Mouse (Mus musculus) embryonic fibroblast, embryonic 13.5 days (primary cell): Measurements from ENCODE around the gene Krtap24-1. TPM values are rescaled to one million over a fixed set of nuclear protein-coding genes. Genes with fewer than 3 reads are reported as not detected.

ENCODE experiments used
- H3K27ac ChIP-seq: 2 replicates; pipeline ENCODE4 v1.5.1; 2012; ENCODE audit warnings: low read length, control low read depth, inconsistent platforms; ENCODE audit not compliant: insufficient read depth
- H3K4me1 ChIP-seq: 2 replicates; pipeline ENCODE4 v1.6.1; 2011; ENCODE audit warnings: low read length; ENCODE audit not compliant: control insufficient read depth, insufficient read depth
- H3K4me3 ChIP-seq: 2 replicates; pipeline ENCODE4 v1.5.1; 2011; ENCODE audit warnings: mild to moderate bottlenecking, control low read depth, low read length; ENCODE audit not compliant: insufficient read depth
- CTCF ChIP-seq: IDR thresholded peaks from 2 replicates; pipeline ENCODE4 v1.5.1; 2011; ENCODE audit warnings: mild to moderate bottlenecking, control low read depth, low read length, moderate library complexity, borderline replicate concordance; ENCODE audit not compliant: insufficient read depth
- POLR2A ChIP-seq: IDR thresholded peaks from 2 replicates; pipeline ENCODE4 v1.6.1; 2011; ENCODE audit warnings: low read depth, mild to moderate bottlenecking, control low read depth, low read length, moderate library complexity
- polyA plus RNA-seq: library from polyadenylated mRNA; stranded (reverse); fragments of >200 nt; gene quantifications from 2 replicates; pipeline ENCODE4 v1.2.4, GENCODE M21; 2011; ENCODE audit warnings: low read depth; ENCODE audit not compliant: missing spikeins, insufficient read length

The Krtap24-1 gene
- polyA plus RNA-seq, result not detected in 2 replicates

DNA sequence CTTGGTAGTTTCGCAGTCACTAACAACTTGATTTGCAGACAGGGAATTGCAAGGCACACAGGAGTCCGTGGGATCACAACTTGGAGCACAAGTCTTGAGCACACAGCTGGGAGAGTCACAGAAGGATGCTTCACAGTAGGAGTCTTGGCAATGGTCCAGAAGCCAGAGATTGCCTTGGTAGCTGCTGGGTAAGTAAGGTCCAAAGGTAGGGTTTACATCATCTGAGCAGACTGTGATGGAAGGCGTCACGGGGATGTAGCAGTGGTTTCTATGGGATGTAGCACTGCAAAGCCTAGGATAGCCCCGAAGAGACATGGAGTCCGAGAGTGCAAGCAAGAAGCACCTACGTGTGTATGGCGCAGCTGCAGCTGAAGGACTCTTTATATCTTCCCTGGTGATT is at the start of gene Krtap24-1:
Gene Krtap24-1 (minus strand): TSS at position 358 of the 400 bp plus-strand sequence.
- TF ChIP-seq CTCF (no peak), POLR2A (no peak)
- no peaks in the 10 kb centered on the region for H3K4me1 ChIP-seq

GRCm38 (mm10) chr16:88657426-88657825 is 45.3 kb upstream of the Krtap24-1 start:
- H3K27ac ChIP-seq, result no peak overlapping the region
- TF ChIP-seq POLR2A, result no peak
- peak; percentile 4; the same call in 1 of the 2 replicates for TF ChIP-seq CTCF
- no peak overlapping the region for H3K4me3 ChIP-seq
- H3K4me1 ChIP-seq, result no peaks in the 10 kb centered on the region

More for the DNA sequence above, at the start of gene Krtap24-1:
- no peak within 1 kb of the TSS for H3K4me3 ChIP-seq
- no peak within 1 kb of the TSS for H3K27ac ChIP-seq

- H3K27ac ChIP-seq, result no peak overlapping the region
- no peak overlapping the region for H3K4me3 ChIP-seq
- no peak for TF ChIP-seq CTCF
- TF ChIP-seq POLR2A, result no peak
- no peaks in the 10 kb centered on the region for H3K4me1 ChIP-seq
Observed at GRCm38 (mm10) chr16:88651952-88652351, 39.9 kb upstream of the Krtap24-1 start.

DNA sequence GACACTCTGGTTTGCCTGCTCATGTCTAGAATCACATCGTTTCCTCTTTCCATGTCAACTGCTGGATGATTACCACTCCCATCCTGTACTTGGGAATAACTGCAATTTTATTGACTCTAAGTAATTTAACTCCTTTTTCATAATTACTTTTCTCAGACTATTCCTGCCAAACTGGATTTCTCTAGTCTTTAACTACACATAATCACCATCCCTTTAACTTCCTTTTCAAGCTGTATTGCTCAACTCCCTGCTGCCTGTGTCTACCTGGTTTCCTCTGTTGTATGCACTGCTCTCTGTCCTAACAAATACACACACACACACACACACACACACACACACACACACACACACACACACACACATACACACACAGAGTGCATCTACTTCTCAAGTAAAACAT is 39.0 kb upstream of the Krtap24-1 start:
- no peaks in the 10 kb centered on the region for H3K4me1 ChIP-seq
- no peak overlapping the region for H3K4me3 ChIP-seq
- no peak overlapping the region for H3K27ac ChIP-seq
- TF ChIP-seq POLR2A (no peak), CTCF (no peak)

GRCm38 (mm10) chr16:88647358-88647846 is 35.3 kb upstream of the Krtap24-1 start, which contains the start of gene Krtap26-1:
Krtap26-1 (minus strand) TSS chr16:88647796.
- H3K27ac ChIP-seq, result no peak within 1 kb of the TSS
- TF ChIP-seq CTCF, result no peak
- TF ChIP-seq POLR2A, result no peak
- H3K4me3 ChIP-seq, result no peak within 1 kb of the TSS
- no peaks in the 10 kb centered on the region for H3K4me1 ChIP-seq

GRCm38 (mm10) chr16:88646366-88647111 is 34.5 kb upstream of the Krtap24-1 start:
- Histone ChIP-seq H3K27ac (no peak overlapping the region), H3K4me3 (no peak overlapping the region), H3K4me1 (no peaks in the 10 kb centered on the region)
- no peak for TF ChIP-seq CTCF
- no peak for TF ChIP-seq POLR2A

- TF ChIP-seq CTCF (no peak), POLR2A (no peak)
- Histone ChIP-seq H3K27ac (no peak overlapping the region), H3K4me3 (no peak overlapping the region), H3K4me1 (no peaks in the 10 kb centered on the region)
Observed at GRCm38 (mm10) chr16:88640053-88640452, 28.0 kb upstream of the Krtap24-1 start.

DNA sequence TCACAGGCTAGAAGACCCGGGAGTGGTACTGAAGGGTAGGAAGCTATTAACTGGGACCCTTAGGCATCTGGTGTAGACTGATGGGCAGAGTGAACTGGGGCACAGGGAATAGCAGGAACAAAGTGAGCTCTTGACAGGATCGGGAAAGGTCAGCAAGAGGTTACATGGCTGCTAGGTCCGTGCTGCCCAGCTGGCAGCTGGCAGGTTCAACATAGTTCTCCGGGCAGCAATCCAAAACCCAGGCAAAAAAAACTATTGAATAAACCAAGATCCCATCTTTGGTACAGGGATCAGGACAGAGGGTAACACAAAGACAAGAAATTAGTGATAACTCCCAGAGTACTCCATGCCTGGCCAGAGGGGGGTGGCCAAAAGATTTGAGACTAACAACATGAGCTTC is 23.1 kb upstream of the Krtap24-1 start:
- no peak for TF ChIP-seq CTCF
- TF ChIP-seq POLR2A, result no peak
- H3K4me1 ChIP-seq, result no peaks in the 10 kb centered on the region
- H3K27ac ChIP-seq, result no peak overlapping the region
- no peak overlapping the region for H3K4me3 ChIP-seq

GRCm38 (mm10) chr16:88631474-88631873 is 19.4 kb upstream of the Krtap24-1 start:
- Histone ChIP-seq H3K4me3 (no peak overlapping the region), H3K4me1 (no peaks in the 10 kb centered on the region), H3K27ac (no peak overlapping the region)
- no peak for TF ChIP-seq POLR2A
- no peak for TF ChIP-seq CTCF

- Histone ChIP-seq H3K4me3 (no peak within 1 kb of the TSS), H3K4me1 (no peaks in the 10 kb centered on the region), H3K27ac (no peak within 1 kb of the TSS)
- no peak for TF ChIP-seq CTCF
- TF ChIP-seq POLR2A, result no peak
Observed at GRCm38 (mm10) chr16:88627566-88627965, 15.5 kb upstream of the Krtap24-1 start, which contains the start of gene 2310079G19Rik. 2310079G19Rik (minus strand) TSS chr16:88627666.
